Mouse (Mus musculus): ENCODE measurements at regions not wholly inside any gene's neighbourhood (a gene's known extent, or its start where the extent isn't known, plus 50 kb on each side); places are given as distances from the start of the nearest gene placed in this dataset.
"Not testable (repeated sequence)": the region's sequence is repeated elsewhere in the genome, so short reads cannot be mapped to it uniquely, and the experiment has no call there.

DNA sequence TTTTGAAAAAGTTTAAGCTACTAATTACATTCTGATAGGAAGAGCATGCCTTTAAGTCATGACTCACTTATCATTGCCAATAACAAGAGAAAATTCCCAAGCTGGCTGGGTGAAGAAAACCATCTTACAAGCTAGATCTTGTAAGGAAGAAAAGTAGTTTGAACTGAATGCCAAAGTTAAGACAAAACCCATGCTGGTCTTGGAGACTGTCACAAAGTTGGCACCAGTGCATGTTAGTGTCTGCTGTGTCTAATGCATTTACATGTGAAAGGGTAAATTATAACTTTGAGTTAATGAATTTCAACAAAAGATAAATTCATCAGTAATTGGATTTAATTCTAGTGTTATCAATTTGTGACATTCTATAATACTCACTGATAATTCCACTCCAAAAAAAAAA, 533.6 kb upstream of the Fam241a start:
- H3K4me3 ChIP-seq (ENCODE audit: low read depth, low read length), result no peak overlapping the region
- no peaks in the 10 kb centered on the region for H3K4me1 ChIP-seq (ENCODE audit: control insufficient read depth, insufficient read depth, insufficient read length, low read length)
- no peak for TF ChIP-seq CTCF (IDR thresholded peaks at IDR 0.05; ENCODE audit: extremely low read depth, insufficient read length, insufficient replicate concordance, low read depth, low read length)
- TF ChIP-seq POLR2A (IDR thresholded peaks at IDR 0.05; ENCODE audit: low read depth, low read length), result no peak
- no peaks in the 10 kb centered on the region for H3K36me3 ChIP-seq (ENCODE audit: control insufficient read depth, insufficient read depth, low read length)
- no peak overlapping the region for H3K27ac ChIP-seq (ENCODE audit: insufficient read depth, low read depth, low read length)
- no peaks in the 10 kb centered on the region for H3K27me3 ChIP-seq (ENCODE audit: control insufficient read depth, insufficient read depth, low read length)

DNA sequence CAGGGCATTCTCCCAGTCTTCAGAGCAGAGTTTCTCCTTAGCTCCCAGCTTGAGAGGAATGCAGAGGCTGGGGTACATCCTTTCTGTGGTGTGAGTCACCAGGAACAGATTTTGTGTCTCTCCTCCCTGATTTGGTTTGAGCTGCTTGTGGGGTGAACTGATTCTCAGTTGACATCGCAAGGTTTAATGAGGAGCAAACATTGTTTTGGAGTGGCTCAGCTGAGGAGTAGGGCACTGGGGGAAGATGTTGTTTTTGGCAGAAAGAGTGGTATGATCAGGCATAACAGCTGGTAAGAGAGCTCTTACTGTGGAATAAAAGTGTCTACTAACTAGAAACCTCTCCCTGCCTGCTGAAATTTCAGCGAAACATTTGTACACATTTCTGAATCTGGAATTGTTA, 519.4 kb upstream of the Fam241a start:
- H3K4me1 ChIP-seq (ENCODE audit: control insufficient read depth, insufficient read depth, insufficient read length, low read length), result no peaks in the 10 kb centered on the region
- WGBS, result 78% methylated on average over 2 of the region's 2 CpGs
- no peaks in the 10 kb centered on the region for H3K36me3 ChIP-seq (ENCODE audit: control insufficient read depth, insufficient read depth, low read length)
- H3K4me3 ChIP-seq (ENCODE audit: low read depth, low read length), result no peak overlapping the region
- TF ChIP-seq CTCF (IDR thresholded peaks at IDR 0.05; ENCODE audit: extremely low read depth, insufficient read length, insufficient replicate concordance, low read depth, low read length) (no peak), POLR2A (IDR thresholded peaks at IDR 0.05; ENCODE audit: low read depth, low read length) (no peak)
- H3K27me3 ChIP-seq (ENCODE audit: control insufficient read depth, insufficient read depth, low read length), result no peaks in the 10 kb centered on the region
- no peak overlapping the region for H3K27ac ChIP-seq (ENCODE audit: insufficient read depth, low read depth, low read length)

DNA sequence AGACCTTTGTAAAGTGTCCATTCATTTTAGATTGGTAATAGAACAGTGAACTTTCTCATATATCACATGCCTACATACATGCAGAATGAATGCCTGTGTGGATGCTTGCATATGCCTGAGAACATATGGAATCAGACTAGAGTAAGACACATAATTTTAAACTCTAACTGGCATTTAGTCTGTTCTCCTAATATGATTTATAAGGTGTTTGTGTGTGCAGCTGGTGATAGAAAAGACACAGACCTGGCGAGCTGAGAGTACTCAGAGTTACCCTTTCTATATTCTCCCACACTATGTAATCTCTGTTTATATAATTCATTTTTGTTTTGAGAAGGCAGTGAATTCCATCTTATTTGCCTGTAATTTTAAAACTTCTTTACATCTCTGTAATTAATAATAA, 517.4 kb upstream of the Fam241a start:
- Histone ChIP-seq H3K27ac (ENCODE audit: insufficient read depth, low read depth, low read length) (no peak overlapping the region), H3K27me3 (ENCODE audit: control insufficient read depth, insufficient read depth, low read length) (no peaks in the 10 kb centered on the region), H3K4me3 (ENCODE audit: low read depth, low read length) (no peak overlapping the region), H3K36me3 (ENCODE audit: control insufficient read depth, insufficient read depth, low read length) (no peaks in the 10 kb centered on the region), H3K4me1 (ENCODE audit: control insufficient read depth, insufficient read depth, insufficient read length, low read length) (no peaks in the 10 kb centered on the region)
- WGBS, result 68% methylated on average over 1 of the region's 1 CpGs
- TF ChIP-seq POLR2A (IDR thresholded peaks at IDR 0.05; ENCODE audit: low read depth, low read length) (no peak), CTCF (IDR thresholded peaks at IDR 0.05; ENCODE audit: extremely low read depth, insufficient read length, insufficient replicate concordance, low read depth, low read length) (no peak)

DNA sequence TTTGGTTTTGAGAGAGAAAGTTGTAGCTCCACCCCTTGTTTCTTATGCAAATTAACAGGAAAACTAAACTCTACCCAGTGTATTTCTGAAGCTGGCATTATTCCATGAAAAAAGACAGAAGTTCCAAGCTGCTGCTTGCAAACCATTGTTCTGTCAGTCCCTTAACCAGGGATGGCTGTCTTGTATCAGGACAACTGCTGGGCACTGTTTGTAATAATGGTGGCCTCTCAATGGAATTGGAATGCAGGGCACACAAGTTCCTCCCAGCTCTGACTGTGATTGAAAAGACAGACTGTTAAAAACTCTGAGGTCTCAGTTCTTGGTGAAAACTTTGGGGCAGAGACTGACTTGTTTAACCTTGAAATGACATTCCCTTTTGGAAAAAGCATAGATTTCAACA, 516.0 kb upstream of the Fam241a start:
- H3K4me1 ChIP-seq (ENCODE audit: control insufficient read depth, insufficient read depth, insufficient read length, low read length), result no peaks in the 10 kb centered on the region
- no peak overlapping the region for H3K27ac ChIP-seq (ENCODE audit: insufficient read depth, low read depth, low read length)
- no peaks in the 10 kb centered on the region for H3K27me3 ChIP-seq (ENCODE audit: control insufficient read depth, insufficient read depth, low read length)
- no peak overlapping the region for H3K4me3 ChIP-seq (ENCODE audit: low read depth, low read length)
- no peaks in the 10 kb centered on the region for H3K36me3 ChIP-seq (ENCODE audit: control insufficient read depth, insufficient read depth, low read length)
- TF ChIP-seq CTCF (IDR thresholded peaks at IDR 0.05; ENCODE audit: extremely low read depth, insufficient read length, insufficient replicate concordance, low read depth, low read length) (no peak), POLR2A (IDR thresholded peaks at IDR 0.05; ENCODE audit: low read depth, low read length) (no peak)

DNA sequence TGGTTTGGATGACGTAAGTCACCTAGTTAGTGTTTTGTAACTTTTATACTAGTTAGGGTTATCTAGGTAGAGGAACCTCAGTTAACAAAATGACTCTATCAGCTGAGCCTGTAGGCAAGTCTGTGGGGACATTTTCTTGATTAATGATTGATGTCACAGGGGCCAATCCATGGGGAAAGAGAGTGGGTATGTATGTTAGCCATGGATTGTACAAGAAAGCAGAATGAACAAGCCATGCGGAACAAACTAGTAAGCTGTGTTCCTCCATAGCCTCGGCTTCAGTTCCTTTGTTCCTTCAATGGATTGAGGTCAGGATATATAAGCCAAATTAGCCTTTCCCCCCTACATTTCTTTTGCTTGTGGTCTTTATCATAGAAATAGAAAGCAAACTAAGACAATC, 498.7 kb upstream of the Fam241a start:
- no peaks in the 10 kb centered on the region for H3K27me3 ChIP-seq (ENCODE audit: control insufficient read depth, insufficient read depth, low read length)
- WGBS, result 84% methylated on average over 3 of the region's 3 CpGs
- no peak overlapping the region for H3K27ac ChIP-seq (ENCODE audit: insufficient read depth, low read depth, low read length)
- H3K36me3 ChIP-seq (ENCODE audit: control insufficient read depth, insufficient read depth, low read length), result no peaks in the 10 kb centered on the region
- H3K4me1 ChIP-seq (ENCODE audit: control insufficient read depth, insufficient read depth, insufficient read length, low read length), result no peaks in the 10 kb centered on the region
- TF ChIP-seq POLR2A (IDR thresholded peaks at IDR 0.05; ENCODE audit: low read depth, low read length) (no peak), CTCF (IDR thresholded peaks at IDR 0.05; ENCODE audit: extremely low read depth, insufficient read length, insufficient replicate concordance, low read depth, low read length) (no peak)
- H3K4me3 ChIP-seq (ENCODE audit: low read depth, low read length), result no peak overlapping the region

DNA sequence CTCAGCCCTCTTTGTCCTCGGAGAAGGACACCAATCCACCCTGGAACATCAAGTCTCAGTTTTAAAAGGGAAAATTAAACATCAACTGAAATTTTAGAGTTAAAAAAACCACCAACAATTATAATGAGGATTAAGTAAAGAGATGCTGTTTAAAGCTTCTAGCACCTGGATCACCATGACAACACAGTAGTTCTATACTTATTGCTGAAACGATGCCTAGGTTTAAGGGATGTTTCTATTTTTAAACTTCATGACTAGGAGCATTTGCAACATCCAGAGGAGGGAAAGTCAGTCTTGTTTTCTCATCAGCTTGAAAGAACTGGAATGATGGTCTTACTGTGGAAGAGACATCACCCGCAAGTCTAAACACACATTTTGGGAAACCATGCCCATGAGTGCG, 484.5 kb upstream of the Fam241a start:
- no peak for TF ChIP-seq POLR2A (IDR thresholded peaks at IDR 0.05; ENCODE audit: low read depth, low read length)
- no peak for TF ChIP-seq CTCF (IDR thresholded peaks at IDR 0.05; ENCODE audit: extremely low read depth, insufficient read length, insufficient replicate concordance, low read depth, low read length)
- no peaks in the 10 kb centered on the region for H3K36me3 ChIP-seq (ENCODE audit: control insufficient read depth, insufficient read depth, low read length)
- H3K4me1 ChIP-seq (ENCODE audit: control insufficient read depth, insufficient read depth, insufficient read length, low read length), result no peaks in the 10 kb centered on the region
- 84% methylated on average over 4 of the region's 4 CpGs for WGBS
- no peaks in the 10 kb centered on the region for H3K27me3 ChIP-seq (ENCODE audit: control insufficient read depth, insufficient read depth, low read length)
- no peak overlapping the region for H3K27ac ChIP-seq (ENCODE audit: insufficient read depth, low read depth, low read length)
- no peak overlapping the region for H3K4me3 ChIP-seq (ENCODE audit: low read depth, low read length)

DNA sequence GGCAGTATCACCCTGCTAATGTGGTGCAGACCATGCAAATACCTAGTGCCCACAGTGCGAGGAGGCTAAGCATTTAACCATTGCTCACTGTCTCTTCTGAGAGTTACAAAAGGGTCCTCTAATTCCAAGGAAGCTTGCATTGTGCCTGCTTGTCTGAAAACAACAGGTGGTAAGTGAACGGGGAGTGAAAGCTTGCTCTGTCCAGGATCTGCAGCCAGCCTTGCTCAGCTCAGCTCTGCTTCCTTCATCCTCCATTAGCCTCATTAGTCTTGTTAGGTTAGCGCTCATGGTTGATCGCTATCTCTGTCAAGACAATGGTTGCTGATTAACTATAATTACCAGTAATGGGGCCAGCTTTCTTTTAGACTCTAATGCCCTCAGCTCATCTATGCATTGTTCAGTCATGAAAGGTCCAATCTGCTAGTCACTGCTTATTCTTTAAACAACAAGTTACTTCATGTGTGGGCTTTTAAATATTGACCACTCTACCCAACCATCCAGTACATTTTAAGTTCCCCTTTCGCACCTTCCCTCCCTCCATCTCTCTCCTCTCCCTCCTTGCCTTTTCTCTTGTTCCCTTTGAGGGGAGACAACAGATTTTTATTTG, 473.5 kb upstream of the Fam241a start:
- Histone ChIP-seq H3K27me3 (ENCODE audit: control insufficient read depth, insufficient read depth, low read length) (no peaks in the 10 kb centered on the region), H3K36me3 (ENCODE audit: control insufficient read depth, insufficient read depth, low read length) (no peaks in the 10 kb centered on the region), H3K4me1 (ENCODE audit: control insufficient read depth, insufficient read depth, insufficient read length, low read length) (no peaks in the 10 kb centered on the region), H3K4me3 (ENCODE audit: low read depth, low read length) (no peak overlapping the region), H3K27ac (ENCODE audit: insufficient read depth, low read depth, low read length) (no peak overlapping the region)
- 32% methylated on average over 5 of the region's 5 CpGs for WGBS
- TF ChIP-seq POLR2A (IDR thresholded peaks at IDR 0.05; ENCODE audit: low read depth, low read length) (no peak), CTCF (IDR thresholded peaks at IDR 0.05; ENCODE audit: extremely low read depth, insufficient read length, insufficient replicate concordance, low read depth, low read length) (no peak)

DNA sequence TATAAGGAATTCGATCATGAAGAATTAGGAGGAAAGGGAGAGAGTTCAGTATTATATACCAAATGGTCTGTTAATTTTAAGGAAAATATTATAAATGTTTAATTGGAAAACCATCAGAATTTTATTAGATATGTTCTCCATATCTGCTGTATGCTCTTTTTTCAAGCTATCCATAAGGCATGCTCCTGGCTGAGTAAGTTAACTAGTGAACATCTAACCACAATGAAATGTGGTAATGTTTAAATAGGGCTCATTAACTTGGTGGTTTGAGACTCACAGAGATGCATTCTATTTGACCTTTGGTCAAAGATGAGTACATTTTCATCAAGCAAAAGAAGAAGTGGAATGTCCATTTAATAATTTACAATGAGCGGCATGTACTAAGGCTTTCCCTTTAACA, 466.2 kb upstream of the Fam241a start:
- no peaks in the 10 kb centered on the region for H3K27me3 ChIP-seq (ENCODE audit: control insufficient read depth, insufficient read depth, low read length)
- H3K4me1 ChIP-seq (ENCODE audit: control insufficient read depth, insufficient read depth, insufficient read length, low read length), result no peaks in the 10 kb centered on the region
- no peak overlapping the region for H3K4me3 ChIP-seq (ENCODE audit: low read depth, low read length)
- no peak overlapping the region for H3K27ac ChIP-seq (ENCODE audit: insufficient read depth, low read depth, low read length)
- no peaks in the 10 kb centered on the region for H3K36me3 ChIP-seq (ENCODE audit: control insufficient read depth, insufficient read depth, low read length)
- WGBS, result 77% methylated on average over 2 of the region's 2 CpGs
- TF ChIP-seq CTCF (IDR thresholded peaks at IDR 0.05; ENCODE audit: extremely low read depth, insufficient read length, insufficient replicate concordance, low read depth, low read length) (no peak), POLR2A (IDR thresholded peaks at IDR 0.05; ENCODE audit: low read depth, low read length) (no peak)

DNA sequence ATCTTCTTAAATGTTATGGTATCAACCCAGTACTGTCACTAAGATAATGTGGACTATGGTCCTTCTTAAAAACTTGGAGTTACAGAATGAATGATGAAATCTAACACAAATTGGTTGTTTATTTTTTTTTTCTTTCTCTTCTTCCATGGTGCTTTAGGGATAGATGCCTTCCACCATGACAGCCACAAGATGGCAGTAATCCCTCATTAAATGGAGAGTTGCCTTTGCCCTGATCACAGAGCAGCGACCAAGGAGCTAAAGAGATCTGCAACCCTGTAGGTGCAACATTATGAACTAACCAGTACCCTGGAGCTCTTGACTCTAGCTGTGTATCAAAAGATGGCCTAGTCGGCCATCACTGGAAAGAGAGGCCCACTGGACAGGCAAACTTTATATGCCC, 453.0 kb upstream of the Fam241a start:
- not testable (repeated sequence) for H3K27me3 ChIP-seq (ENCODE audit: control insufficient read depth, insufficient read depth, low read length); H3K4me1 ChIP-seq (ENCODE audit: control insufficient read depth, insufficient read depth, insufficient read length, low read length); H3K4me3 ChIP-seq (ENCODE audit: low read depth, low read length); H3K36me3 ChIP-seq (ENCODE audit: control insufficient read depth, insufficient read depth, low read length); H3K27ac ChIP-seq (ENCODE audit: insufficient read depth, low read depth, low read length)
- WGBS, result 9% methylated on average over 2 of the region's 2 CpGs

All from small intestine, adult 2 months (tissue).